Mouse (Mus musculus) embryonic fibroblast, embryonic 13.5 days (primary cell): ENCODE measurements around the gene Abcf2.

Source experiments
- CTCF ChIP-seq: IDR thresholded peaks from 2 replicates; pipeline ENCODE4 v1.5.1; 2011; ENCODE audit warnings: mild to moderate bottlenecking, control low read depth, low read length, moderate library complexity, borderline replicate concordance; ENCODE audit not compliant: insufficient read depth
- POLR2A ChIP-seq: IDR thresholded peaks from 2 replicates; pipeline ENCODE4 v1.6.1; 2011; ENCODE audit warnings: low read depth, mild to moderate bottlenecking, control low read depth, low read length, moderate library complexity

DNA sequence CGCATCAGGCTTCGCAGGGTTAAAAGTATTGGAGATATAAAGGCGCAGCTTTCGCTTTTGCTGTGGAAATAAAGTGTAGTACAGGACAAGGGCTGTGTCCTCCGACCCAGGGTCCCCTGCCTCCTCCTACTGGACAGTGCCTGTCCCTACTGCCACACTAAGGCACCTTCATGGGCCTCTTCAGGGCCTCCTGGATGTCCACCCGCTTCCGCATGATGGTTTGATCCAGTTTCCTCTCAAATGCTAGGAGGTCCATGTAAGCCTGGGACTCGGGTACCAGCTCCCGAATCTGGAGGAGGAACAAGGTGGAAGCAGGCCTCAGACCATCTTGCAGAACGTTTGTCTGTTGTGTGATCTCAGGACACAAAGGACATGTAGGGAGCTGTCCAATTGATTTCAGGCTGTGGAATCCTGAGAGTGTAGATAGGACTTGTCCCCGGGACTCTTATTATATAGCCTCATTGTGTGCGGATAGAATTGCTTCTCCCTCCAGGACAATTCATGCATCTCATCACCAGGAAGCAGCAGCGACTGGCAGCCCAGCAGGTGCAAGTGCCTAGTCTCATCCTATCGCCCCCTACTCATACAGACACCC lies 18.6 kb upstream of the Abcf2 start:
- TF ChIP-seq CTCF (no peak), POLR2A (no peak)
